Mouse (Mus musculus): ENCODE measurements around the gene Alg14.

Alg14 gene

DNA sequence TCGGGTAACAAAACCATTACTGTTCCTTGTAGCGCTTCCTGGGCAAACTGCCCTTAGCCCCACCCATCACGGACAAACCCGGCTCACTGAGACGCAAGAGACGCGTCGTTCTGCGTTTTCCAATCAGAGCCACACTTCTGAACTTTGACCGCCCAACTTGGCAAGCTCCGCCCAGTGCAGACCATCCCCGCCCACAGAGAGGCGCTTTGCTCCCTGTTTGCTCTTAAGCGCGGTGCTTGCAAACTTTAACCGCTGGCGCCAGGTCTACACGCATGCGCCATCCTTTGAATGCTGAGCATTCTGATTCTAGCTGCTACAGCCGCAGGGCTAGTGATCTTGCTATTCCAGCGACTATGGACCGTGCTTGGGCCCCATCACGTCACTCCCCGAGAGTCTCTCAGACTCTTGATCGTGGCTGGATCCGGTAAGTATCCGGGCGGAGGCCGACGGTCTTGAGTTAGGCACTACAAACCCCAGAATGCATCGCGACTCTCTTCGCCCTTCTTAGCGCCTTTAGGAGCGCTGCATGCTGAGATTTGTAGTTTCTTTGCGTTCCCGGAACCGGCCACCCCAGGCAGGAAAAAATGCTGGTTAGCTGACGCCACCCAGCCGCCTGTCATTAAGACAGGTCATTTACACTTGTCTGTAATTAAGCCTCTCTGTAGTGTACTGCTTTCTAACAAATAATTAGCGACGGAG, at the start of gene Alg14:
Gene Alg14 (plus strand): TSS at position 214 of the 699 bp plus-strand sequence.
- DNase-seq (ENCODE audit: low spot score in 2 of 2) = peak; percentile 92 to 96

DNA sequence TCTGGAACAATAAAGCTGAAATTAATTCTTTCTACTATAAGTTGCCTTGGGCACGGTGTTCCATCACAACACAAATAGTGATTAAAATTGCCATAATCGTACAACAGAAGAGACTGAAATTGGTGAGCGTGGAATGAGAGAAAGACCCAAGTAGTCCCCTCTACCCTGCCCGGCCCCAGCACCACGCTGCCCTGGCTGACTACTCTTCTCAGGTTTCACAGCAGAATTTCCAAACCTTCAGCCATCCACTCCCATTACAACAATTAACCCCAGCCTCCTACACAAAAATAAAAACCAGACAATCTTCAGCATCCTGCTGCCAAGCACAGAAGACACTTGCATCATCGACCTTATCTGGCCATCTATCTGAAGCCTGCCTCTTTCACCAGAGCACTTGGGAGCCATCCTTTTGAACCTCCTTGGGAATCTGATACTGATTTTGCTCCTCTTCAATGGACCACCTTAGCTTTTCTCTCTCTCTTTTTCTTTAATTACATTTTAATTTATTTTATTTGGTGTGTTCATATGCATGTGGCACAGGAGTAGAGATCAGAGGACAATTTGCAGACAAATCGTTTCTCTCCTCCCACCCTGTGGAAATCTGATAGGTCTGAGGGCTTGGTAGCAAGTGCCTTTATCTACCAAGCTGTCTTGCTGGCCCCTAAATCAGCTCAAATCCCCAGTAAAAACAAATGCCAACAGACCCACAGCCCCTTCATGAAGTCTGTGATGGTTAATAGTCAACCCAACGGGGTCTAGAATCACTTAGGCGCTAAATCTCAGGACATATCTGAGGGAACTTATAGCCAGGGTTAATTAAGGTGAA, 49.2 kb upstream of the Alg14 start:
- no peak for DNase-seq (ENCODE audit: low spot score in 2 of 2)

DNA sequence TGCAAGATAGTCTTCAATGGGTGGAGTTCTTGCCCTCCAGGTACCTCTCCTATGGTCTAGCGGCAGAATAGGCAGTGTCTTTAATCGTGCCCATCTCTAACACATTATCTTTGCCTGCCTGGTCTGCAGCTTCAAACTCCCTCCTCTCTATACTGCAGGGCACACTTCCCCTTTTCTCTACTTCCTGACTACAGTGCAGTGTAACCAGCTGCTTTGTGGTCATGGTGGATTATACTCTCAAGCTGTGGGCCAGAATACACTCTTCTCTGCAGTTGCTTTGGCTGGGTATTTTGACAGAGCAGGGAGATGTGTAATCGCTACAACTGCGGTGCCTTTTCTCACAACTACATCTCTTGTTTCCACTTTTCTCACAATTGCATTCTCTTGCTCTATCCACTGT, 48.6 kb upstream of the Alg14 start:
- DNase-seq (ENCODE audit: low spot score in 2 of 2) = peak; percentile 19 to 39

DNA sequence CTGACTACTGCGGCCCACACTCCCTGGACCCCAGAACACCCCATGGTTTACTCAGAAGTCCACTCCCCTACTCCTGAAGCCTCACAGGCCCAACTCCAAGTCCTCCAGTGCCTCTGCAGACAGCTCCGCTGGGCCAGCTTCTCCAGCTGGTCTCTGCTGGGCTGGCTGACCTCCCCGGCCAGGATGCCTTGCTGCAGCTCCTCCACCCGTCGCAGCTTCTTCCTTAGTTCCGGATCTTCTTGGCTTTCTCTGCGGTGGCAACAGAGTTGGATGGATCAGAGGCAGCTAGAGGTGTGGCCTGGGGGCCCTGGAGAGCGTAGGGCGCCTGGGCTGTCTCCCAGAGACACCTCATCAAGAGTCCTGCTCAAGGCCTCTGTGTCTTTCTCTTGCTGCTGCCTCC, 41.5 kb upstream of the Alg14 start:
- no peak for DNase-seq (ENCODE audit: low spot score in 2 of 2)

DNA sequence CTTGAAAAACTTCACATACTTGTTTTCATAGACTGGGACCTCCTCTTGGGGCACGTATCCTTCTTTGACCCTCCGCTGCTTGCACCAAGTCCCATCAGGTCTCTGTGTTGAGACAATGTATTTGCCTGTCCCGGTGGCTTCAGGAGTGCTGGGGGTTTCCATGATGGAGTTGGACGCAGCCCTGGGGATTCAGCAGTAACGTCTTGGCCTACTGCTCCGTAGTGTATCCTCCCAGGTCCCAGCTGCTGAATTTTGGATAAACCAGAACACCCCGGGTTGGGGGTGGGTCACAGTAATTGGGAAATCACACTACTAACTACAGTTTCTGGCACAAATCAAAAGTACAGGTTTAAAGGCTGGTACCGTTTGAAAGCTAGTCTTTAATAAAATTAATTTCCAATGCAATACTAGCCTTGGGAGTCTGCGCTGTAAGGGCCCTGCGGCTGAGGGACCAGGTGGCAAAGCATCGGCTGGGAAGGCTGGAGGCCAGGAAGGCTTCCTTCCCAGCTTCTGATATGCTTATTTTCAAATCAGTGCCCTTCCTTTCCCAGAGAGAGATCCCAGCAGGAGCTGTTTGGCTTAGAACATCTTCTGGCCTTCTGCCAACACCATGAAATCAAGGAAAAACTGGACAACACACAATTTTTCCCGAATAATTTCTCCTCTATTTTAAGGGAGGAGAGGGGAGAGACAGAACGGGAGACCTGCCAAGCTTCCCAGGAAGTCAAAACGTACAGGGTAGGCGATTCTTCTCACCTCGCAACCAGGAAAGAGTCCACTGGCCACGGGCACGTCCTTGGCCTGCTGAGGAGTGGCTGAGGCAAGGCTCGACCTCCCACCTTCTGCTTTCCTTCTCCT, 40.8 kb upstream of the Alg14 start:
- no peak for DNase-seq (ENCODE audit: low spot score in 2 of 2)

DNA sequence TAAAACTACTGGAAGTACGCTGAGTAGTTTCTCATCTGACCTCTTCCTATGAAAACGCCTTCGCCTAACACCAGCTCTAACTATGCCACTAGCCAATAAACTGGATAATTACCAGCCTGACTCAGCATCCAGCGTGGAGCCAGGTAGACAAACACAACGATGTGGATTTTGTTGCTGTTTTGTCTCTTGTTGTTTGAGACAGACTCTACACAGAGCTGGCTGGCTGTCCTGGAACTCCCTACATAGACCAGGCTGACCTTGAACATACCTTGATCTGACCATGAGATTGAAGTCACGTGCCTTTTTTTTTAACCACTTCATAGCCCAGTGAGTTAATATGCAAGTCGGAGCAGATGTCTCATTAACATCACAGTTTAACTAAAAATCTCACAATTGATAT, 36.1 kb upstream of the Alg14 start:
- DNase-seq (ENCODE audit: low spot score in 2 of 2) = no peak

DNA sequence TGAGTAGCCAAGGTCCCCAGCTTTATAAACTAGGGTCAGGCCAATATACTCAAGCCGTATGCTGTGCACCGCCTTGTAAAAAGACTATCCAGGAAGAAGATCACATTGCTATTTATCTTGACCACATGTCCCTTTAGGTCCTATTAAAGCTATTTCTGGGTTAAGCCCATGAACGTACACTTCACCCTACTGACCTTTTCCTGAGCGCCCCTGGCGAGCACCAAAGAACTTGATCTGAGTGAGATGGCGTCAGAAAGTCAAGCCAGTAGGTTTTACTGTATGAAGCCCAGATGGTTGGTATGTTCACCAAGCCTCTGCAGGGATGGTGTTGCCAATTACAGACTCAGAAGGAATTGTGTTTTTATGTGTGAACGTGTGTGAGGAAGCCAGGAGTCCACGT, 35.4 kb upstream of the Alg14 start:
- DNase-seq (ENCODE audit: low spot score in 2 of 2) = no peak

DNA sequence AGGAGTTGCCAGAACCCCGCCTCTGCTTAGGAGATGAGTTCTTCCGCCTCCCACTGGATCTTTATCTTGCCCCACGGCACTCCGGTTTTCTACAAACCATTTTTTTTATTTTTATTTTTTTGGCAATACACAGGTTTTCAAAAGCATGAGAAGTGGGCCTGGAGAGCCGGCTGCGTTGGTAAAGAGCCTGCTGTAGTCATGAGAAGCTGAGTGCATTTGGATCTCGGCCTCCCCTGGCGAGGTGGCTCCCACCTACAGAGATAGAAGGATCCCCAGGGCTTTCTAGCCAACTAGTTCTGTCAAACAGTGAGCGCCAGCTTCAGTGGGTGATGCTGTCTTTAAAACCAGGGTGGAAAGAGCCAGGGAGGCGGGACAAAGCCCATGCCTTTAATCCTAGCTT, 34.2 kb upstream of the Alg14 start:
- no peak for DNase-seq (ENCODE audit: low spot score in 2 of 2)

DNA sequence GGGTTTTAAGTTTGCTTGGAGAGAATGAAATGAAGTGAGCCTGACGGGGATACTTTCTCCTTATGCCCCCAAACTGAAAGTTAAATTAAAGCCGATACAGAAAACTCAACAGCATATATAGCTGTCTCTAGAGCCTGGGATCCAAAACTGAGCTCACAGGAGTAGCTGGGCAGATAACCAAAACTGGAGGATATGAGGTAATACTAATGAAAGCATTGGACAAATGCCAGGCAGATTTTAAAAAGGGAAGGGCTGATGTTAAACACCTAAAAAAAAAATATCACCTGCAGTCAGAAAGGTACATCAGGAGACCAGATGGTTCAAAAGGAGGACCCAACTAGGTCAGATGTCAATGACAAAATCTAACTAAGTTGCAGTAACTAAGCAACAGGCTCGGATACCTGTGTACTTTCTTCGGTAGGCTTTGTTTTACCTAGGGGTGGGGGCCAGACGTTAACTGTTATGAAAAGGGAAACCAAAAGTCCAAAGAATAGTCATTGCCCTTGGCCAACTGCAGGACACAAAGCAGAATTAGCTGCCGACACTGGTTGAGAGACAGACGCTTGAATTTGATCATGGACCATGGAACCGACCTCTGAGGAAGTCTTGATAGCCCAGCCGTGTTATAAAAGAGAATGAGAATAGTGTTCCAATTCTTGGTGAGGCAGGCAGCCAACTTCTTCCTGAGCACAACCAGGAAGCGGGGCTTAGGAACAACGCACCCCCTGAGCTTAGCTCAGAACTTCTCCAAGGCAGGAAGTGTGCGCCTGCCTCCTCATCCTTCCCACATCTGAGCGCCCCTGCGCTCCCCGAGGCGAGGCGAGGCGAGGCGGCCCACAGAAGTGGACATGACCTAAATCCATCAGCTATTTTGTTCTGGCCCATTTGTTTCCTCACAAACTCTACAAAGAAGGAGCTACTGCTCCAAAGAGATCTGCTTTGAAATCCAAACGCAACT, 32.8 kb upstream of the Alg14 start:
- DNase-seq (ENCODE audit: low spot score in 2 of 2) = no peak

DNA sequence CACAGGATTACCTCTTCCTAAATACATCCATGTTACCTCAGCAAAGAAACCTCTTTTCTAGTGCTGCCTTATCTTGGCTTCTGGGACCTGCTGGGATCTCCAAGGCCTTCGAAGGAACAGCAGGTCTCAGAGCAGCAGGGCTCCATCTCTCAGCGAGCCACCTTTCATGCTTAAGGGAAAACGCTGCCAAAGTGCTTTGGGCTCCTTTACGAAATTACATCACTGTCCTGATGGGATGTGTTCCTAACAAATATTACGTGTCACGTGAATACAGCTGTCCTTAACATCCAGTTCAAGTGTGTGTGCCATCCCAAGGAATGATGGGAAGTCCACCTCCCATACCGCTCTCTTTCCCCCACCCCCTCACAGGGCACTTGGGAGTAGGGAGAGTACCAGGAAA, 31.5 kb upstream of the Alg14 start:
- DNase-seq (ENCODE audit: low spot score in 2 of 2) = no peak

DNA sequence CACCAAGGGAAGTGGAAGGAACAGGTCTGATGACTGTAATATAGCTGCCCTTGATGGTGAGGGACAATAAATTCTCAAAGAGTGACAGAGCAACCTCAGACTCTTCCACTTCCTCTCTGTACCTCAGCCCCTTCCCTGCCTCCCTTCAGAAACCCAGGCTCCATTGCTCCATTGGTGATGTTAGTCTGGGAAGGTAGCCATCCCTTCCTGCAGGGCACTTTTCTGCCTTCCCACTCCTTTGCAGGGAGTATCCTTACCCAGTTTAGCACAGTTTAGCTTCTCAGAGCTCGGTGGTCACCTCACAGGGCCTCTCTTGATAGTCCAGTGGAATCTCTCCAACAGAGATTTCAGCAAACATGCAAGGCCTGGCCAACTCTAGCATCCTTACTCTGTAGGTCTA, 30.7 kb upstream of the Alg14 start:
- DNase-seq (ENCODE audit: low spot score in 2 of 2) = no peak

DNA sequence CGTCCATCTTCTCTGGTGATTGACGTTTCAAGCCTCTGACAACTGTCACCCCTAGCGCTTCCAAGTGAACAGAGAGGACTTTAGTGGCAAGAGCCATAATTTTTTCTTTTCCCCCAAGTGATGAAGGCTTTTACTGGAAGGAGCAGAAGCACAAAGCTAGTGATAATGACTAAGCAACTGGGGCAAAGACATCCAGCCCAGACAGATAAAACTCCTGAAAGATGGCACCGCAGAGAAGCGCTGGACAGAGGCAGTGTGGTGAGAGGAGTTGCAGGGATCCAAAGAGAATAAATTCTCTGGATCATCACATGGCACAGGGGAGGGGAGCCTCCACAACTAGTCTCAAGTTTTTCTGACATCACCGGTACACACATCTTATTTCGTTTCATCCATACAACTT, 30.3 kb upstream of the Alg14 start:
- DNase-seq (ENCODE audit: low spot score in 2 of 2) = no peak

DNA sequence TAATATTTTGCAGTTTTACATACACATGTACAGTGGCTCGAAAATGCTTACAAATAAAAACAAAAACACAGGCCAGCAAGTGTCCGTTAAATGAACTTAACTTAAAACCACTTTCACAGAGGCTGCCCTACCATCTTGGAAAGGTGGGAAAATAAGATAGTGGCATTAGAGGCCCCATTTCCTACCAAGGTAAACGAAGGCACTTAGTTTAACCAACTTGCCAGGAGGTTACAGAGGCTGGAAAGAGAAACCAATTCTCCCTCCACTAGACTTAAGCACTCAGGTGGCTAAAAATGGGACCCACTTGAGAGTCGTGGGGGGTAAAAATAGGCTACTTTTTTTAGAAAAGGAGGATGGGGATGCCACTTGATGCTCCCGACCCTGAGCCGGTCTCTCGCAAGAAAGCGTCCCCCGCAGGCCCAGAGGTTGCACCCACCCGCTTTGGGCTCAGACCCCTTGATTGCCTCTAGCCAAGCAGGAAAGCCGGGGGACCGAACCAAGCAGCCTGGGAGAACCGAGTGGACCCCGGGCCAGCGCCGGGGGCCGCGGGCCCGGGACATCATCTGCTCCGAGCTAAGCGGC, 29.5 kb upstream of the Alg14 start:
- no peak for DNase-seq (ENCODE audit: low spot score in 2 of 2)

DNA sequence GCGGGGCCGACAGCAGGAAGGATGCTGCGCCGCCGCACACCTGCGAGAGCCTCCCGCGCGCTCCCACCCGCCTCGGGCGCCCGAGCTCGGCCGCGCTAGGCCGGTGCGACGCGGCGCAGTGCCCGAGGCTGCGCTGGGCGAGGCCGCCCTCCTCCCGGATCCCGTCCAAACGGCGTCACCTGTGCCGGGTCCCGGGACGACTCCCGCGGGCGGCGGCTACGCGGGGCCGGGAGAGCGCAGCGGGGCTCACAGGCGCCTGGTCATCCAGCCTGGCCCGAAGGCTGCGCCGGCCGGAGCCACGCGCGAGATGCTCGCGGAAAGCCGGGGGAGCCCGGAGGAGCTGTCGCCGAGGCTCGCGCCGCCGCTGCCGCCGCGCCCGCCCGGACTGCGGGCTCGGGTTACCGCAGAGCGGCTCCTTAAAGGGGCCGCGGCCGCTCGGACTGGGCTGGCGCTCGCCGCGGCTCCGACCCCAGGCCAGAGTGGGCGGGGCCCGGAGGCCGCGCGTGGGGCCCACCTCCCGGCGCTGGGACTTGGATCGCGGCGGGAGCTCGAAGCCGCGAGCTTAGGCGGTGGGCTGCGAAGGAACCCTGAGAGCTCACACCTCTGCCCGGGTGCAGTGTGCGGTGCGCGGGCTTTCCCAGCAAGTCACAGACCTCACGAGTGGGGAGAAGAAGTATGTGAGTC, 28.9 kb upstream of the Alg14 start:
- DNase-seq (ENCODE audit: low spot score in 2 of 2) = peak in 1 of 2 experiments; percentile 40

DNA sequence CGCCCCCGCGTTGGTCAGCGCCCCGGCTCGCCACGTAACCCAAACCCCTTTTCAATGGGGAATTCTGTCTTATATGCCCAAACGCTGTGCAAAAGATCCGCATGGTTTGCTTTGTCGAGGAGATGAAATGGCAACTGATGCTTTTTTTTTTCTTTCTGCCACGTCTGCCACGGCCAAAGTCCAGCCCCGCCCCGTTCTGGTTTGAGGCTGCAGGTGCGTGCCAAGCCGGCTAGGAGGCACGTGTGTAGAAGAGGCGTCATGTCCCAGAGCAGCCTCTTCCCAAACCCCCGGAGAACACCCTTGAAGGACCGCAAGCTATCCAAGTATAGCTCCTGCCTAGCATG, 28.4 kb upstream of the Alg14 start:
- peak in 1 of 2 experiments; percentile 17 for DNase-seq (ENCODE audit: low spot score in 2 of 2)

DNA sequence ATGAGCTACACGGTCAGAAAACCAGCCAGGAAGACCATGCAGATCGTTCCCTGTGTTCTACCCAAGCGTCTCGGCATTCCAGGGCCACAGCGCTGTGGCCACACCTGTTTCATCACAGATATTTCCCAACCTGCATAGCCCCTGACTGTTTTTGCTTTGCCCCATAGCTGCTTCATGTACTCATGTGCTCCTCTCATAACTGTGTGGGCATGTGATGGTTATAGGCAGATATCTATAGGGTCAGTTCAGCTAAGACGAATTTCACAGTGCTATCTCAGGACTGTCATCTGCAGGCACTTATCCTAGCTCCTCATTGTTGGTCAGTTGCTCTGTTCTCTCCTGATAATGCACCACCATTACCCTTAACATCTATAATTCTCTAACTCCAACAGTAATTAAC, 27.3 kb upstream of the Alg14 start:
- no peak for DNase-seq (ENCODE audit: low spot score in 2 of 2)

DNA sequence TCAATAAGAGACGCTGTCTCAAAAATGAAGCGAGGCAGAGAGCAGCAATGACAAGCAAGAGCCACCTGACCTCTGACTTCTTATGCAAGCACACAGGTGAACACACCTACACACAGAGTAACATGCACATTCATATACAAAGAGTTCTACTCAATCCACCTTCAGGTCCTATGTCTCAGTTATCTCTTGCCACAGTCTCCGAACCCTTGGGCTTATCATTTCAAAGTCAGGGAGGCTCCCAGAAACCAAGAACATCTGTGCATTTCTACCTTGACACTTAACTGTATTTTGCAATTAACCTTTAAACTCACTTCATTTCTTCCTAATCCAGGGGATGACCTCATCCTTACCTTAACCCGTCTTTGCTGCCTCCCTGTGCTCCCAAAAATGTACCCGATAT, 24.3 kb upstream of the Alg14 start:
- DNase-seq (ENCODE audit: low spot score in 2 of 2) = no peak

DNA sequence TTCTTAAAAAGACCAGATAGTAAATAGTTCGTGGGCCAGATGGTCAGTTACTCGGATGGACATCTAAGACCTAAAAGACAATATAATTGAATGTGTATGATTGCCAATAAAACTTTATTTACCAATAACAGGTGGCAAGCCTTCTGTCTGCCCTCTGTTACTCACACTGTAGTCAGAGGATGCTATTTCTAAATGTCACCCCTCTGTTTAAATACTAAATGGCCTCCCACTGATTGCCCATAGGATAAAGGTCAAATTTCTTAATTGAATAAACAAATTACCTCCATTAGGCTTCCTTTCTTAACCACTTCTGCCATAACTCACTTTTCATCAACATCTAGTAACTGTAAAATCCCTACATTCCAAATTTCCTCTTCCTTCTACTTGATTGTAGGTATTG, 19.0 kb upstream of the Alg14 start:
- DNase-seq (ENCODE audit: low spot score in 2 of 2) = no peak

DNA sequence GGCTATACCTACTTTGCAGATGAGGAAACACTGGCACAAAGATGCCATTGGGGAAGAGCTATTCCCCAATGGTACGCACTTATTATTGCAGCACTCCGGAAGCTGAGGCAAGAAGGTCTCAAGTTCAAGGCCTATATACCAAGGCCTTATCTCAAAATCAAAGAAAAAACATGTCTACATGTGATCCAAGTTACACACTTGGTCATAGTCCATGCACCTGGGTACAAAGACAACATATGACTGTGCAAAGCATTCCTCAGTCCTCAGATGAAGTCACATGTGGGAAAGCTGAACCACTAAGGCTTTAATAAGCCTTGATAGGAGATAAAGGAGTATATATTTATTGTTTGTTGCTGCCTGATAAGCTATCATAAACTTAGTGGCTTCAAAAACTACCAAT, 17.6 kb upstream of the Alg14 start:
- no peak for DNase-seq (ENCODE audit: low spot score in 2 of 2)

DNA sequence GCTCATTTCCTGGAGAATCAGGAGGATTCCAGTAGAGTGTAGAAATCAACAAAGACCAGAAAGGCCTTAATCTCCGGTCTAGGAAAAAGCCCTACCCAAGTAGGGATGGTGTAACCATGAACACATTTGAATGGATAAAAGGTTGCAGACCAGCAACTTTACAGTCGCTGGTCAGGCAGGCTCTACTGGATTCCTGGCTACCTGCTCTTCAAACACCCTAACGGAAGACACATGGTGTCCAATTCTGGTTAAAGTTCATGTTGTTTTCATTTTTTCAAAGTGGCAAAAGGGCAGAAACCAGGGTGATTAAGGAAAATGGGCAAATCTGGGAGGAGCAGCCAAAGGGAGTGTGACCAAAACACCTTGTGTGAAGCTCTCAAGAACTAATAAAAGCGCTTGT, 14.6 kb upstream of the Alg14 start:
- DNase-seq (ENCODE audit: low spot score in 2 of 2) = no peak
